Comparison of ENCODE assay signal across 11 mouse cellular contexts in the genomic region with DNA sequence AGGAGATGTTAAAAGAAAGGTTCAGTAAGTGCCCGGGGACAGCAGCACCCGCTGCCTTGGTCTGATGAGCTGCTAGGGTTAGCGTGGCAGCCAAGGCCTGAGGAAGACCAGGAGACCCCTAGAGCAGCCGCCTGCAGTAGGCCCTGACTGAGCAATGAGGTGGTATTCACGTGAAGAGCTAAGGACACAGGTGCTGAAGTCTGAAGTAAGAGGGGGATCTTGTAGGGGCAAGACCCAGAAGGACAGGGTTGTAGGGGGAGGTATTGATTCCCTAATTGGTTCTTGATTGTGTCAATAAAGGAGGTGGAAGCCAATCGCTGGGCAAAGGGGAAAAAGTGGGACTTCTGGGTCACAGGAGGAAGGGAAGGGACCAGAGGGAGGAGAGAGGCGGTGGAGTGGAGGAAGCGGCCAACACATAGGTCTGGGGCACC.
"Had no signal": no experiment of that assay in that cellular context is flagged by ENCODE, and none has a peak within 500 bp of the region (broad histone marks: within the 10 kb centered on the region; RNA-seq: fewer than 3 reads in every experiment).

No protein-coding gene starts in this region.

- DNase-seq: kidney, adult 18-20 months; kidney, postnatal 10 days; kidney, postnatal 4 days; lung, adult 2 months; lung, postnatal 36 days; right cerebral cortex, postnatal 14 days had no signal

- H3K27ac ChIP-seq: layer of hippocampus, adult 2 months; limb, embryonic 10.5 days; liver, embryonic 15.5 days; midbrain, embryonic 13.5 days; stomach, postnatal 0 days had no signal

- H3K4me1 ChIP-seq: liver, embryonic 15.5 days had no signal

- H3K4me3 ChIP-seq: layer of hippocampus, adult 2 months; limb, embryonic 10.5 days; liver, embryonic 15.5 days; midbrain, embryonic 13.5 days had no signal

- H3K36me3 ChIP-seq: liver, embryonic 15.5 days; midbrain, embryonic 13.5 days had no signal
